Mouse (Mus musculus) megakaryocyte, embryonic 14.5 days (primary cell): ENCODE measurements around the gene Idua.

Experiments used
- FLI1 ChIP-seq: IDR thresholded peaks from 2 replicates; pipeline ENCODE4 v1.6.1; 2012; ENCODE audit warnings: low read length, inconsistent platforms, mixed read lengths
- GATA1 ChIP-seq: IDR thresholded peaks from 3 replicates; pipeline ENCODE4 v1.6.1; 2012; ENCODE audit warnings: mixed read lengths, low read length, inconsistent platforms, borderline replicate concordance

DNA sequence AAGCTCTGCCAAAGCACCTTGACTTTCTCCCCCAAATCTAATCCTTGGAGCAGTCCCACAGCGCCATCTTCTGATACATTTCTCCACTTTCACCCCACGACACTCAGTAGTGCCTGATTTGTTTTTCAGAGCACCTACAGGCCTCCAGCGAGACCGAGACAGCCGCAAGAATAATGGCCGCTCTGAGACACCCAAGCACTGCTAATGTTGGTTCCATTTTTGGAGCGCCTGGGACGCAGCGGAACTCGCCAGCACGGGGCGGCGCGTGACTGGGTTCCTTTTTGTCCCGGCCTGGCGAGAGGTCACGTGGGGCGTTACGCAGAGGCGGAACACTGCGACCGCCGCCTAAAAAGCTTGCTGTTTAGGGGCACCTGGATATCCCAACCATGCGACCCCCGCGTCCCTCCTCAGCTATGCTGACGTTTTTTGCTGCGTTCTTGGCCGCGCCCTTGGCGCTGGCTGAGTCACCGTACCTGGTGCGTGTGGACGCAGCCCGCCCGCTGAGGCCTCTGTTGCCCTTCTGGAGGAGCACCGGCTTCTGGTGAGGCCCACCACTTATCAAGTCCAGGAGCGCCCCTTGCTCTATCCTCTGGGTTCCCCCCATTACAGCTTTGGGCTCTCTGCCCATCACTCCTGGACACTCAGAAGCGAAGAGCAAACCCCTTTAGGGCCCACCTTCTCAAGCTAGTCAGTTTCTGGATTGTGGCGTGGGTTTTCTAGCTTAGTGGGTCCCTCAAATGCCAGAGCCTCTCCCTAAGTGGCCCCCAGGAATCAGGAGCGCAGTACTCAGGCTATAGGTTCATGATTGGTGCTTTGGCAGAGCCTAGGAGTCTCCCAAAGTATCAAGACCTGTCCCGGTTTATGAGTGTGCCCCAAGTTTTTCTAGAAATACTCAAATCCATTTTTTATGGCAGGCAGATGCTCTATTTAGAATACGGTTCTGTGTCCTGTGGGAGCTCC is 9.1 kb downstream of the Idua start, which contains the start of gene Dgkq:
- TF ChIP-seq GATA1 (no peak), FLI1 (no peak)
